Mouse (Mus musculus): ENCODE data around the gene Mrrf.

Gene Mrrf

GRCm38 (mm10) chr2:36234526-36235368 is 98.6 kb downstream of the Mrrf start:
- no peak for DNase-seq (ENCODE audit: low read depth)

GRCm38 (mm10) chr2:36235917-36236316 is 99.7 kb downstream of the Mrrf start:
- no peak for DNase-seq (ENCODE audit: low read depth)

- no peak for DNase-seq (ENCODE audit: low read depth)
Measured at GRCm38 (mm10) chr2:36236889-36237288, 100.7 kb downstream of the Mrrf start.

- DNase-seq (ENCODE audit: low read depth), result no peak
Measured at GRCm38 (mm10) chr2:36237557-36237956, 101.4 kb downstream of the Mrrf start.

GRCm38 (mm10) chr2:36238467-36238866 is 102.3 kb downstream of the Mrrf start:
- DNase-seq (ENCODE audit: low read depth), result no peak

GRCm38 (mm10) chr2:36238951-36239350 is 102.8 kb downstream of the Mrrf start:
- DNase-seq (ENCODE audit: low read depth), result no peak
